Mouse (Mus musculus) erythroid progenitor cell, adult 5-6 weeks (primary cell): ENCODE results near the gene Tbck. TPM values are rescaled to one million over a fixed set of nuclear protein-coding genes. Genes with fewer than 3 reads are reported as not detected.

ENCODE experiments used
- ATAC-seq: replicated peaks from 2 replicates; pipeline ENCODE4 v1.8.0; 2016; ENCODE audit warnings: moderate number of reproducible peaks, mild to moderate bottlenecking, moderate TSS enrichment, inconsistent platforms; ENCODE audit not compliant: poor library complexity, low FRiP score, severe bottlenecking
- total RNA-seq, 2 experiments: library from RNA; stranded (forward) in 1 of 2; stranded (reverse) in 1 of 2; fragments of 150-400 nt in 1 of 2; fragments of 186-747, 209-891 nt in 1 of 2; gene quantifications; 2 replicates each; pipeline versions ENCODE4 v1.2.3 to v1.2.4; 2015 to 2017; ENCODE audit warnings: low replicate concordance in 2 of 2

The Tbck gene
- total RNA-seq (2015; ENCODE audit: low replicate concordance) (7.1 and 11.2 TPM in 2 replicates), total RNA-seq (2017; ENCODE audit: low replicate concordance) (5.4 and 8.0 TPM in 2 replicates)

DNA sequence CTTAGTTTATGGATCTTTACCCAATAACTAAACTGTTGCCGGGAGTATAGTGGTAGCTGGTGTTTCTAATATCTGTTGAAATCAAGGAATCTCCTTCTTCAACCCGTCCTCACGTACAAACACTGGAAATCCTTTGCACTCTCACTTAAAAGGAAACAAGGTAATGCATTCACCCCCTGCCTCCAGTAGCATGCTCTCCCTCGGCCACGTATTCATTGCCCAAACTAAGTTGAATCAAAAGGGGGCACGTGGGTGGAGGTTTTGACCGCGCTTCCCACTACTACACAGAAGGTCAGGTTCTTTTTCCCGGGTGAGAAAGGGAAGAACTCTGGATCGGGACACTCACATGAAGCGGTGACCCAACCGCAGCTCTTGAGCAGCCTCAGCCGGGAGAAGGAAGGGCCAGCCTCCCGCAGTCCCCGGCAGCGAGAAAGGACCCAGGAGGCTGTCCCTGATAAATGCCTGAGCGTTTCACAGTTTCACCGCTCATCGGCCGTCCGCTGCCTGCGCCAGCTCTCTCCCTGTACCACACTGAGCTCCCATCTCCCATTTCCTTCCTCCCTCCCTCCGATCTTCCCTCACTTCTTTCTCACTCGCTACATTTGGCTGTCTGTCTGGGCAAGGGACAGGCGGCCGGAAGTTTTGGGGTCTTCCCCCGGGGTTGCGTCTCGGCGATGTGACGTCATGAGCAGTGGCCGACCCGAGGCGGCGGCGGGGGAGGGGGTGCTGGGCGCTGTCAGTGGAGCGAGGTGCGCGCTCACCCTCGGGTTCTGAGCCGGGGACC, at the start of gene Tbck:
Gene Tbck, plus strand, starts transcription at position 698 of the 784 bp plus-strand sequence.
- ATAC-seq = peak; percentile 94

DNA sequence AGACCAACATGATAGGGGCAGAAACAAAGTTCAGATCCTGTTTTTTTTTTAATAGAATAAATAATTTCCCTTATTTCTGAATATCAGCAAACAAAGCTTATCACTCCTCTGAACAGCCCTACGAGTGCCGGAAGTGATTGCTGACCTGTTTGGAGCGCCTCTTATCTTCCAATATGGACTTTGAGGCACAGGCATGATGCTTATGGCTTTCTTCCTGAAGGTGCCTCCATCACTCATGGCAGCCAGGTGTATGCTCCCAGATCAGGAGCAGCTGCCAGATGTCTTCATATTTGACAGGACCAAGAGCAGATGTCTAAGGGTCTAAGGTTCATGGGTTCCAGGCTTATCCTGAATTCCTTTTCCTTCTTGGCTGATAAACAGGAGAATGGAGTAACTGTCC, 46.9 kb upstream of the Tbck start:
- ATAC-seq = no peak

DNA sequence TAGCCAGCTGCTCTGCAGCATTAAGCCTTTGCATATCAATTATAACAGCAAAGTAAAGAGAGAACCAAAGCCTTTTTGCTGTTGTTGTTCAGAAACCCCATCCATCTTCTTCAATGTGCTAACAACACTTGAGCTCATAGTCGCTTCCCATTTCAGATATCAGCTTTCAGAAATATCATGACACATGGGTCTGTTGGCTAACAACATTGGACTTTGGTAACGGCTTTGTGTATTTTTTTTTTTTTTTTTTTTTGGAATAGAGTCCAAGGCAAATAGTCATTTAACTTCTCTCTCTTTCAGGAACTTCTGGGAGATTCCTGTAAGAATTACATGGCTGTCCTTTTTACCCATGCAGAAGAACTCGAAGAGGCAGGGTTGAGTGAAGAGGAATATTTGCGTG, 39.9 kb upstream of the Tbck start:
- ATAC-seq = no peak

DNA sequence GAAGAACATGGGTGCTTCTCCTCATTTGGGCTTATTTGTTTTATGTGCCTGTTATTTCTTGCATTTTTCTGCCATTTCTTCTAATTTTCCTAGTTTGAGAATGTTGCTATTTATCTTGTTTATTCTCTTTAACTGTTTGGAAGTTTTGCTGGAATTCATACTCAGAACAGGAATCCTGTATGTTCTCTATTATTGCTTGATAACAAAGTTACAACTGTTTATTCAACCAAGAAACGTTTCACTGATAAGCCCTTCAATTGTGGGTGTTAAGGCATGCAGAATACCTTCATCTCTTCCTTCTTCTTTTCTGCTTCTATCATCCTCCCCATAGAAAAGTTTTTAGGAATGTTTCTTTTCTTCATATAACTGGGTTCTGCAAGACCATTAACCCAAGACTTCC, 37.1 kb upstream of the Tbck start:
- no peak for ATAC-seq

DNA sequence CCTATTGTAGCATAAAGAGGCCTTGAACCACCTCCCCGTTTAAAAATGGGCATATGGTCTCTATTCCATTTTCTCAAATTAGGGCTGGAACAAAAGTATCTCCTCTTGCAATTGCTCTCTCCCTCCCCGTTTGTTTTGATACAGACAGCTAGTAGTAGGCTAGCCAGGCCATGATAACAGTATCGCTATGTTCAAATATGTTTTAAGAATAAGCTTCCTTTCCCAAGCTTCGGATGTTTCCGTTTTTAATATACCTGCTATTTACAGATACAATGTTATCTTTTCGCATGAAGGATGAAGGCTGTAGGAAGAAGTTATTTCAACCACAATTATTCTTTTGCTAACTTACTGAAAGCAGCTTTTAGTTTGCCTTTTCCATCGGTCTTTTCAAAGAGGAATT, 34.6 kb upstream of the Tbck start:
- no peak for ATAC-seq

DNA sequence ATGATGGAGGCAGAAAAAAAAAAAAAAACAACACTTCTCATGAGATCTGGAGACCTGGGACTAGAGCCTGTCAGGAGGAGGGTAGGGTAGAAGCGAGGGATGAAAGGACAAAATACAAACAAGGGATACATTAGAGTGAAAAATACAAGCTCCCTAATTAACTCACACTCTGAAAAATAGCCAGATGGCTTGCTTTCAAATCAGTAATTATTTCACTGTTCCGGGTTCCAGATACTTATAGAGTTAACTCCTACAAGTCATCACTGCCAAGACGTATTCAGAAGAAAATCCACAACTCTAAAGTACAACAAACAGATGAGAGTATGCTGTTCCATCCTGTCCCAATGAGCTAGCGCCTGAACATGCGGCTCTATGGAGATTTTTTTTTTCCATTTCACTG, 33.8 kb upstream of the Tbck start:
- ATAC-seq = no peak

DNA sequence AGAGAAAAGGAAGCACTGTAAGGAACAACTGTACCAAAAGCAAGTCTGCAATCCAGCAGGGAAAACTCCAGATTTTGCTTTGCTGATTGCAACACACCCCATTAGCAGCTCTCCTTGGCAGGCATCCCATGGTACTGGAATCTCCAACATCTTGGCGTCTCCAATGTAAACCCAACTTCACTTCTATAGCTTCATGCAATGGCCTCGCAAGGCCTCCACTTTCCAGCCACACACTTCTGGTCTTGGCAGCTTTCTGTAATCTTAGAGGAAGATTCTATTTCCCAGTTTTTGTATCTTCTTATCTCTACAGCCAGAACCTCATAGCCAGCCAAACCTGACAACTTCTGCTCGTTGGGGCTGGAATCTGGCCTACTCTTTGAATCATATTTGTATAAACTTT, 32.2 kb upstream of the Tbck start:
- ATAC-seq = no peak

DNA sequence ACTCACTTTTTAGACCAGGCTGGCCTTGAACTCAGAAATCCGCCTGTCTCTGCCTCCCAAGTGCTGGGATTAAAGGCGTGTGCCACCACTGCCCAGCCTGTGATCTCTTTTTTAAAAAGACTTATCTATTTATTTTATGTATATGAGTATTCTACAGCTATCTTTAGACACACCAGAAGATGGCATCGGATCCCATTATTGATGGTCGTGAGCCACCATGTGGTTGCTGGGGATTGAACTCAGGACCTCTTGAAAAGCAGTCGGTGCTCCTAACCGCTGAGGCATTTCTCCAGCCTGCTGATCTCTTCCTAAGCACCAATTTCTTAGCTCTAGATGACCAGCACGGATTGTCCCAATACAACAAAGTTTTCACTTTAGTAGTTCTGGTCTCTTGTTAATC, 30.0 kb upstream of the Tbck start:
- no peak for ATAC-seq

DNA sequence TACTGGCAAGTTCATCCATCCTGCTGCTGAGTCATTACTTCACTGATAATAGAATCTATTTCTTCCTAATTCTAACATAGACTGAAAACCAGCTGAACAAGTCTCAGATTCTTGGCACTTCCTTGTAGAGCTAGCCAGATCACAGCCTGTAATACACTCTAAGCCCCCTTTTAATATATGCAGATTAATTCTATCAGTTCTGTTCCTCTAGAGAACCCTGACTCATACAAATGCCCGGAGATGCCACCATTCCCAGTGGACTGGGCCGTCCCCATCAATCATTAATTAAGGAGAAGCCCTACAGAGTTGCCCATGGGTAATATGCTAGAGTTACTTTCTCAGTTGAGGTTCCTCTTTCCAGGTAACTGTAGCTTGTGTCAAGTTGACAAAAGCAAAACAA, 28.0 kb upstream of the Tbck start:
- ATAC-seq = no peak

DNA sequence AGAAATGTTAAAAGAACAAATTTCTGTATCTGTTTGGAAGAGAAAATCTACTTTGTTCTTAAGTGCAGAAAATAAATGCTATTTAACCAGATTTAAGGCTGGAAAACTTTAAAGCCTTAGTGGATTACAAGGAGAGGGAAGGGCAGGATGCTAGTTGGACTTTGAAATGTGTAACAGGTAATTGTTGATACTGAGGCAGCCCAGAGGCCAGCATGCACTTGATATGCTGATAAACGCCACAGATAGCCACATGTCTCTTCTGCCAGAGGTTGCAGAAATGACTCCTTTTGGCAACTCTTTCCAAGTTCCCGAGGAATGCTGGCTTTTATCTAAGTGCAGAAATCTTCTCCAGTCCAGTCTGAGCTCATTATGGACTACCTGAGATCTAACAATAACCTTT, 6.5 kb upstream of the Tbck start:
- ATAC-seq = no peak

DNA sequence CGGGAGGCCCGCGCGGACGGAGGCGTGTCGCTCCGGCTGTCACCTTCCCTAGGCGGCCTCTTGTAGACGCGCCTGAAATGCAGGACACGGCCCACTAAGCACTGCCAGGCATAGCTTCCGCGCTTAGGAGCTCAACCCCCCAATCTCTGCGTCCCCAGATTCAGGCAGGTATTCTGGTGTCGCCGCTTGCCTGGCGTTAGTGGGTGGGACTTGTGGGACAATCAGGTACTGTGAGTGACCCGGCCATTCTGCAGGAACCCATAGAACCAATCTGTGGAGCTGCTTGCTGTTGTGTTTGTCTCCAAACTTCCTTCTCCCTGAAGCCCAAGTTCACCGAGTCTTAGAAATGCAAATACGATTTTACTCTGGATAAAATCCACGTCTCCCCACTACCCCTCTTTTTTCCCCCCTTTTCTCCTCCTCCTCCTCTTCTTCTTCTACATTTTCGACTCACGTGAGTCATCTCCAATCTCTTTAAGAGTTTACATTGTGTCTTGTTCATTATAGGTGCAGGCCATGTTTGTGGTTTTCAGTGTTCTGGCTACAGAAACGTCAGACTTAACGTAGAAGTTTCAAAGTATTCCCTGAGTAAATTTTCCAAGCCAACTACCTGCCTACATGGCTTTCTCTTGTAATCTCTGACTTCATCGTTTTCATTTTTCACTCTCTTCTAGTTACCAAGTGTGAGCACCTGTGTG, 436 bp downstream of the Tbck start, which contains the start of gene Aimp1:
Gene Aimp1, minus strand, starts transcription at position 140 of the 698 bp plus-strand sequence.
- no peak for ATAC-seq

DNA sequence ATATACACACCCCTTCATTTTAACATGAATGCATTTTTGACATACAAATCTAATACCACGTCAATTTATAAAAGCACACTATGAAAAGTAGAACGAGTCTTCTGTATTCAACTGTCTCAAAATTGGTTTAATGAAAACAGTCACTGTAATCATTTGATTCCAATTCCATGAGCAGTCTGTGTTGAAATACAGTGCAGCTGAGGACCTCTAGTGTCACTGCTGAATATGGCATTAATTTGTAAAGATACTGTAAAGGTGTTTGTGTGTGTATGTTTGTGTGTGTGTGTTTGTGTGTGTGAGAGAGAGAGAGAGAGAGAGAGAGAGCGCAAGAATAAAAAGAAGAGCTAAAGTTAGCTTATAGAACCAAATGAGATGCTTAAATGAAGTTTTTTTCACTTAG, 17.4 kb downstream of the Tbck start:
- ATAC-seq = no peak

DNA sequence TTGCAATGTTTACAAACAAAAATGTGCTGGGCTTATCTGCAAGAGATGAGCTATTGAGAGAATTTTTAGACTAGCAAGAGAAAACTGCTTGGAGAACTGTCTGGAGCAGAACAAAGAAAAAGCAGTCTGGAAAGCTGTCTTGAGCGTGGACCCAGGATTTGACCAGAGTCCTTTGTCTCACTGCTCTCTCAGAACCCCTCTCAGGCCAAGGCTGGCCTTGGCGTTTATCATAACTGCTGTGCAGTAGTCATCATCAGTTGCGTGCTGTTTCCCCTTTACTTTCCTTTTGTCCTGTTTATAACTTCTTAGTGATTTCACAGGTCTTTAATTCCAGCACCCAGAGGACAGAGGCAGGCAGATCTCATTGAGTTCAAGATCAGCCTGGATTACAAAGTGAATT, 20.3 kb downstream of the Tbck start:
- no peak for ATAC-seq

DNA sequence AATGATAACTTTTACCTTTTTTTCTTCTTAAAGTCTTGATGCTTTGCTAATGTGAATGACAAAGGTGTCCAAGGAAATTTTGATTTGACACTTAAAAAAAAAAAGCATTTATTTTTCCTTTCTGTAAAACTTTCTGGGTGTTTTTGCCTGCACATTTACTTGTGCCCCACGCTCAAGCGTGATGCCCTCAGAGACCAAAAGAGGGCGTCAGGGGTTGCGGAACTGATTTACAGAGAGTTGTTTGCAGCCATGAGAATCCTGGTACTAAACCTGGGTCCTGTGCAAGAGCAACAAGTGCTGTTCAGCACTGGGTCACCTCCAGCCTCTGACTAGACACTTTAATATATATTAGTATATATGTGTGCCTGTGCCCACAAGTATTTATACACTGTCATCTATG, 23.0 kb downstream of the Tbck start:
- ATAC-seq = no peak

DNA sequence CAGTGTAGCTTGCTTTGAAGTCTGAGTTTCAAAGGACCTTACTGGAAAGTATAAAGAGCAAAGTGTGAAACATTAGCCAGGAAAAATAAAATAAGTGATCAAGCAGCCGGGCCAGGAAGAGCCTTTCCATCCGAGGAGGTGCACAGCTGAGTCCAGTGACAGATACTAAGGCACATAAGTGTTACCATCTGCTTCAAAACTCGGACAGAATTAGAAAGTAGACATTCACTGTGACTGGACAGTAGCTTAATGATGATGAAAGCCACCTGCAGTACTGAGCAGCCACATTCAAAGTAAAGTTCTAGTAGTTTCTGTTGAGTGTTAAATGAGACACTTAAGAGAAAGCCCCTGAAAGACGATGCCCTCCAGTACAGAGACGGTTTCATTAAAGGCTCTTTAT, 30.0 kb downstream of the Tbck start:
- no peak for ATAC-seq

DNA sequence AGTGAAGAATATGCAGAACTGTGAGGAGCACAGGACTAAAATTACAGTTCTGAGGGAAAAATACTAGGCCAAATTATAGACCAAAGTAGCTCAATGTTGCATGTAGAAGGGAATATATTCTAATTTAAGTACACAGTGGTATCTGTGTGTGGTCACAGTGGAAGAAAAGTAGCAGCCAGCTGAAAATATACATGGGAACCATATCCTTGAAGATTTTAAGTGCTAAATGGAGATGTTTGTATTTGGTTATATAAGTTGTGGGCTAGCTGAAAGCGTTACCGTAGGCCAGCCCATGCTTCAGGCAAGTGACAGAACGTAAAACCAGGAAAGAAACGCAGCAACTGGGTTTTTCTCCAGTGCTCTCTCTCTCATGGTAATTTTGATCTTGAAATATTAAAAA, 33.4 kb downstream of the Tbck start:
- ATAC-seq = no peak

DNA sequence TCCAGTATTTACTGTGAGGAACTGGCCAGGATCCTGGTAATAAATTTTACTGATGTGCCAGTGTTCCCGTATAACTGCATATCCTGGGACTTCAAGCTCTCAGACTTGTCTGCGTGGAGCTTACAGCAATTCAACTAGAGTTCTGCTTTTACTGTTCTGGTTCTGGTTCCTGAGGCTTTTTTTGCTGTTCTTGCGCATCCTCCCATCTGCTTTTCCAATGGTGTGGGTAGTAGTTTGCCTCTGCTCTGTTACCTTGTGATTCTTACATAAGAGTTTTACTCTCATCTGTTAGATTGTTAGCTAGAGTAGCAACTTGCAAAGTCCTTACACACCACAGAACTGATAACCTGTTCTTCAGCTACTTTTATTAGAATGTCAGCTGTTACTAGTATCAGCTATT, 40.4 kb downstream of the Tbck start:
- ATAC-seq = no peak

DNA sequence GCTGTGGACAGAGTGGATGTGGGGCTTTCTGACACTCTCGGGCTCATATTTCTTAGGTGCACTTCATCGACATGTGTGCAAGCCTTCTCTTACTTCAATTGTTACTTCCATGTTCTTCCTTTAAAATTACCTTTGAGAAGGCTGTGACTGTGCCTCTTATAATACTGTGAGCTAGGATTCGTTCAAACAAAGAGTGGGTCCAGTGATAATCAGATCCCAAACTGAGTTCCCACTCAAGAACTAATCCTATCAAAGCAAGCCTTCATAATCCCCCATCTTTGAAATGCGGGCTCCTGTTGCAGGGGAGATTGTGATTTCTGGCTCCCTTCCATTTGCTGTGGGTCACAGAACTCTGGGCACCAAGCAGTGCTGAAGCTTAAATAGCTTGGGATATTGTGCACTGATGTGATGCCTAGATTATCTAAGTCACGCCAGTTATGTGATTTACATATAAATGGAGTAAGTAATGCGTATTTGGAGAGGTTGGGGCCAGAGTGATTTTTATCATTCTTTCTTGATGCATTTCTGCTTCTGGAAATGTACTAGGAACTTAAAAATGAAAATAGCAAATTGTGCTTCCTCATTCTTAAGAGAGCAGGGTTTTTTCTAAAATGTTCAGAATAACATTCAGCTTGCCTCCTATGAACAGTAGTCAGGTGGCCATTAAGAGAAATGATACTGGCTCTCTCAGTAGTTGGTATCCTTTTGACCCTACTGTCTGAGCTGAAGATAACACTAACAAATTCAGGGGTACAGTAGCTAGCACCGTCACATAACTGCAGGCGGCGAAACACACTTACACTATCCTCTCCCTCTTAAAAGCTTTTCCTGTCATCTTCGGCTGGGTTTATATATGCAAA, 60.6 kb downstream of the Tbck start:
- ATAC-seq = no peak

DNA sequence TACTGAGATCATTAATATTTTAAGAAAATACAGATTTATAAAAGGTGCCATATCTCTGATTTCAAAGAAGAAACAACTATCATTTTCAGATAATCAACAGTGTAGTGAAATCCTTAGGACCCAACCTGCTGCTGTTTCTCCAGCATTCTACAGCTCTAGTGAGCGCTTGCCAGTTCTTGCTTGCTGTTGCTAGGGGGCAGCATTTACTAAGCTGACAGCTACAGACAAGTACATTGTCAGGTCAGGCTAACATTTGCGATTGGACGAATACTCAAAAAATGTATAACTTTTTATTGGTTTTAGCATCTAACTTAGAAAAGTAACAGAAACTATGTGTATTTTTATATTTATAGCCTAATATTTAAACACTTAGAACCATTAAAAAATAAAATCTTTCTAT, 63.1 kb downstream of the Tbck start:
- ATAC-seq = no peak

DNA sequence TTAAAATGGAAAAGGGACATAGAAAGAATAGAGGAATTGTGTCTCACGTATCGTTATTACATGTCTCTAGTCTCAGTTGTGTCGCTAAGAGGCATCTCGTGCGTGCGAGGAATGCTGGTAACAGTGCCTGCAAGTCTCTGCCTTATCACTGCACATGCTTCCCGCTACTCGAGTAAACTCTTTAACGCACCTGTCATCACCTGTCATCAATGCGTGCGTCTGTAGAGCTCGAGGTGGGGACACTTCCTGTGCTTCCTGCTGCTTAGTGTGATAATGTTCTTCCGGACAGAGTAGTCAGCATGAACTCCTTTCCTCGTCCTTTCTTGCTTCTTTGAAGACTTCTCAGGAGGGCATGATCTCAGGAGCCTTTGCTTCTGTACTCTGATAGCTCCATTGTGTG, 63.8 kb downstream of the Tbck start:
- ATAC-seq = no peak

DNA sequence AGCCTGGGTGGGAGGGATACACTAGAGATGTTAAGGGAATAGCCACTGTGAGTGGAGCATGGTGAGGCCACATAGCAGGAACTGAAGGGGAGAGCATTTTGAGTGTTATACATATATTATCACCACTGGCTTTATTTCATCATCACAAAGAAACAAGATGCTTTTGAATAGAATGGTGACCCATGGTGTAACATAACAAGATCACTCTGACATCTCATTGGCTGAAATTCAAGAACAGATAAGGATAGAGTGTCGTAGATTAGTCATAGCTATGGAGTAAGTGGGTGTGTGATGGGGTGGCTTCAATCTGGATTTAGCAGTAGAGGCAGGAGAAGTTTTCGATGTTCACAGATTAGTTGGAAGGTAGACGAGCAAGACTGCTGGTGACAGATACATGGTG, 64.8 kb downstream of the Tbck start:
- no peak for ATAC-seq
